Mouse (Mus musculus) cerebellum, adult 8-10 months (tissue): ENCODE measurements around the gene Apba2.
A peak's percentile ranks its signal among the peaks of the same experiment; 100 is the strongest.

Experiments
- DNase-seq: peaks from one replicate; pipeline ENCODE4 v3.0.0; 2022

The Apba2 gene

DNA sequence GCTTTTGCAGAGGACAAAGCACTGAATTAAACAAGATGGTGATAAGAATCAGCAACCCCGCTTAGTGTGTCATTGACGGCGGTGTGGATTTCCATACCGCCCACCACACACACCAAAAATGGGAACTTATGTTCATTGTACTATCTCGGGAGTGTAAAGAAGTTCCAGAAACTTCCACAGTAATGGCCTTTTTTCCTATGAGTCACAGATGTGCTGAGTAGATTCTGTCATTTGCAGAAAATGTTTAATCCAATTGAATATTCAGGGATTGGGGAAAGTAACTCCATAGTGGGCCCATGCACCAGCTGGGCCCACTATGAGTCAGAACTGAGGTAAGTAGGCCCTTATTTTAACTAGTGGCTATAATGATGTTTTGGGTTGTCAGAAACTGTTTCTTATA lies 161.0 kb downstream of the Apba2 start:
- no peak for DNase-seq

DNA sequence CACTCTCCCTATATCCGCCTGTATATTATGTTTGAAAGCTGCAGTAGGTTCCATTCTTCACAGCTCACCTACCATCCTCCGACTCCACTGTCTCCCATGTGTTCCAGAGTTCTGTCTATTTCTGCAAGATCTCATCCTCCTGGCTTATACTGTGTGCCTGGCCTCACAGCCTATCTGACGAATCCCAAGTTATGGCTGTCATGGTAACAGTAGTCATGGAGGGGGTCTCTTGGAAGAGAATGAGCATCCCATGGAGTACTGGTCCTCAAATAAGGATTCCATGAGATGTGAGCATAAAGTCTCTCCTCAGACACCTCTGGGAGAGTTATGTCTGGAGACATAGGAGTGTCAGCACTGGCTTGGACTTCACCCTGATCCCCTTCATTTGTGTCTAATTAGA lies 162.1 kb downstream of the Apba2 start:
- no peak for DNase-seq

DNA sequence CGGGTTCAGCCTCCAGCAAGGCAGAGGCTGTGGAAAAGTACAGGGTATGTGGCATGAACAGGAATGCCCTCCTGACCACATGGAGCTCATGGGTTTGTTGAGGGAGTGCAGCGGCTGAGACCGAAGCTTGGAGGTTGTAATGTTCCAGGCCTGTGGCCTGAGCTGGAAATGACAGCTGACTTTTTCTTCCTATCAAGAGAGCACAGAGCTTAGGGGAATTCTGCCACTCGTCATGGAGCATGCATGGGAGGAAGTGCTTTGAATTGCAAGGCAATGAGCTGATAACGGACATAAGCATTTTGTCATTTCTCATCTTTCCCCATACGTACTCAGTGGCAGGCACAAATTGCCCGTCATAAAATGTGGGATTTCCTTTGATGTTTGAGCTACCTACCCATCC lies 163.6 kb downstream of the Apba2 start:
- DNase-seq, result no peak

DNA sequence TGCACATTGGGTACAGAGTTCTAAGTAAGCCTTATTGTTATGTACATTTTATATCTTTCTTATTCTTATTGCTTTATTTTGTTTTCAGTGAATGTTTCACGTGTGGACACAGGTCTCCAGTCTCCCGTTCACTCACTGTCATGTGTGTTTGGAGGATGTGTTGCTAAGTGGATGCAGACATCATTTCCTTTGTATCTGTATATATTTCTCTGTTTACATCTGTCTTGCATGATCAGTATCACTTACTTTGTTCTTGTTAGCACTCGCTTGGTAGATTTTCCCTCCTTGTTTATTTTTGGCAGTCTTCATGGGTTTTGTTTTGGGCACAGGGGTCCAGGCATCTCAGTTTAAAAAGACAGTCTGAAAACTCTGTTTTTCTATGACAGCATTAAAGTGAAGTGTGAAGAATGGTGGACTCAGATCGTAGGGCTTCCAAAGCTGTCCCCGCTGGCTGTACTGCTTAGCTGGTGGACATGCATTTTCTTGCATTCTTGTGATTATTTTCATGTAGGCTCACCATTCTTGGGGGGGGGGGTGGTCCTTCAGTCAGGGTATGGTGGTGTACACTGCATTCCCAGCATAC lies 164.3 kb downstream of the Apba2 start:
- DNase-seq, result no peak

DNA sequence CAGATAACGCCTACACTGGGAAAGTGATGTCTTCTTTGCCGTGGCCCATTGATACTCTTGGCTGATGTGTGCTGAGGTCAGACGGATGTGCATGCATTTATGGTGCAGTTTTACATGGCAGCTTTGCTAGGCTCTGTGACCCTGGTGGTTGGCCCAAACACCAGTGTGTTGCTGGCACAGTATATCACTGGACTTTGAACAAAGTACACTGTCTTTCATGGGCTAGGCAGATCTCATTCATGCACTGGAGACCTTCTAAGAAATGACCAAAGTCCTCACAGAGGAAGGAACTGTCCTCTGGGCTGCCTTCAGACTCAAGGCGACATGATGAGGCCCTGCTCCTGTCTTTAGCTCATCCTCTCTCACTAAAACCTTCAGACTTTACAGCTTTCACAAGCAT lies 166.5 kb downstream of the Apba2 start:
- DNase-seq, result no peak

DNA sequence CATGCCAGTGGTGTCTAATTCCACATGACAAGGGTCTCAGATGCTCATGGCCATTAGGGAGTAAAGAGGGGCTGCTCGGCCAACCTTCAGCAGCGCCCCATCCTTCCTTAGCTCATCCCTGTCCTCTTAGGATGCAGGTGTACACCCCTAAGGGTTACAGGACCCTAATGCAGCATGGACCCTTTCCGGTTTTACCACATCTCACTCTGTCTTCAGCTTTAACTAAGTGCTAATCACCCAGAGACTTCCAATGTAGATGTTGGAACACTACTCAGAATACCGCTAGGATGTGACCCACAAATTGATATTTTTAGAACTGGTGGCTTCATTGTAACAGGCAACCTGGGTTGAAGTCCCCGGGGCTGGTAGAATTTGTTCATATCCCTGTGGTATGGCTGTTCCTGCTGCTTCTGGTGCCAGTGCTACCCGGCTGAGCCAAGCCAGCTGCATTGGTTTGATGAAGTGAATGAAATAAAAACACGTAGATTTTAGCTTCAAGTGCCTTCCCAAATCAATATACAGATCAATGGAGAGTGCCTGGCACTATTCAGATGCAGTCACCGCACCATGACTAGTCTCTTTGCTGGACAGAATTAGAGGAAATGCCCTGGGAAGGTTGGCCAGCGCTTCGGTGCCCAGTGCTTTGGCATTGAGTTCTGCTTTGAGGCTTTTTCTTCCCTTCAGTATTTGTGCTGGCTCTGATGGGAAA lies 178.4 kb downstream of the Apba2 start:
- peak; percentile 36 for DNase-seq

DNA sequence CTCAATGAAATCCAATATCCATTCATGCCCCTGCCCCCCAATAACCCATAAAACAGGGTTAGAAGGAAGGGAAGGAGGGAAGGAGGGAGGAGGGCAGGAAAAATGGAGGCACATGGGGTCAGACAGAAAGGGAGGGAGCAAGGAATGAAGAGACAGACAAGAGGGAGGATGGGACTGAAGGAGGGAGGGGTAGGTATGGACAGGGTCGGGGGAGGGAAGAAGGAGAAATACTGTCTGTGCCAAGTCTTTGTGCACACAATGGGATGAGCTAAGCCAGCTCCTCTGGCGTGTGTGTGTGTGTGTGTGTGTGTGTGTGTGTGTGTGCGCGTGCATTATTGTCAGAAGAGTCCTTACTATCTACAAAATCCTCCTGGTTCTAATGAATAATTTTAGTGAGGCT lies 183.4 kb downstream of the Apba2 start:
- DNase-seq, result no peak

DNA sequence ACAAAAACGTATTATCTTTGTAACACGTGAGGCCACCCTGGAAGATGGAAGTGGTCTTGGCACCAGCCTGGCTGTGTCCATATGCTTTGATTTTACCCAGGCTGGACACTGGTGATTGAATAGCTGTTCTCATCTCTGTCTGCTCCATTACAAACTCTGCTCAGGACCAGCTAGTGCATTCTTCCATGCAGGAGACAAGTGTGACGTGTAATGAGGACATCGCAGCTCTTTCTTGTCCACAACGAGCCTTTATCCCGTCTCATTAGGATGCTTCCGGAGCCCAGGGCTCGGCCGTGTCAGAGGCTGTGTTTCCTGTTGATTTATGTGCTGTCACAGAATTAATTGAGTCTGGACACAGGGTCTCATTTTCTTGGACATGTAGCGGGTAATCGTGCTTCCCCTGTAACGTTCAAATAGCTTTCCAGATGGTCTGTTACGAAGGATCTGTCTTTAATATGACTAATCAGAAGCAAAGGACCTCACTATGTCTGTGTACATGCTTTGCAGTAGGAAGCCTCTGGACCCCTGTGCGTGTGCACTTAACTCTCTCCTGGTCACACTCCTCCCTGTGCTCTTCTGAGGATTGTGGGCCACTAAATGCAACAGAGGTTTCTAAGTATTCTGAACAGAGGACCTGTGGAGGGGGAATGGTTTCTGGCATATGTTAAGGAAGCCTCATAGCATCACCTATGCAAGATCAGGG lies 186.8 kb downstream of the Apba2 start:
- DNase-seq, result peak; percentile 26

DNA sequence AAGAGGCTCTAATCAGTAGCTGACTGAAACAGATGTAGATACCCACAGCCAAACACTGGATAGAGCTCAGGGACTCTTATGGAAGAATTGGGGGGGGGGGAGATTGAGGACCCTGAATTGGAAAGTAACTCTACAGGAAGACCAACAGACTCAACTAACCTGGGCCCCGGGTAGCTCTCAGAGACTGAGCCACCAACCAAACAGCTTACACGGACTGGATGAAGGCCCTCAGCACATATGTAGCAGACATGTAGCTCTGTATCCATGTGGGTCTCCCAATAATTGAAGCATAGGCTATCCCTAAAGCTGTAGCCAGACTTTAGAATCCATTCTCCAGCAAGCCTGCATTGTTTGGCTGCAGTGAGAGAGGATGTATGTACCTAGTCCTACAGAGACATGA lies 190.3 kb downstream of the Apba2 start:
- DNase-seq, result no peak

DNA sequence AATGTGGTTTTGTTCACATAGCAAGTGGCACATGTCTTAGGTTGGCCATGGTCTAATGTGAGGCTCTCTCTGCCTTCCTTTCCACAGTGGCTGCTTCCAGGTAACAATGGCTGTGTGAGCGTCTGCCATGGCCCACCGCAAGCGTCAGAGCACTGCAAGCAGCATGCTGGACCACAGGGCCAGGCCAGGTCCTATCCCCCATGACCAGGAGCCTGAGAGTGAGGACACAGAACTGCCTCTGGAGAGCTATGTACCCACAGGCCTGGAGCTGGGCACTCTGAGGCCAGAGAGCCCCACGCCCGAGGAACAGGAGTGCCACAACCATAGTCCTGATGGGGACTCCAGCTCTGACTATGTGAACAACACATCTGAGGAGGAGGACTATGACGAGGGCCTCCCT lies 193.4 kb downstream of the Apba2 start:
- DNase-seq, result no peak

DNA sequence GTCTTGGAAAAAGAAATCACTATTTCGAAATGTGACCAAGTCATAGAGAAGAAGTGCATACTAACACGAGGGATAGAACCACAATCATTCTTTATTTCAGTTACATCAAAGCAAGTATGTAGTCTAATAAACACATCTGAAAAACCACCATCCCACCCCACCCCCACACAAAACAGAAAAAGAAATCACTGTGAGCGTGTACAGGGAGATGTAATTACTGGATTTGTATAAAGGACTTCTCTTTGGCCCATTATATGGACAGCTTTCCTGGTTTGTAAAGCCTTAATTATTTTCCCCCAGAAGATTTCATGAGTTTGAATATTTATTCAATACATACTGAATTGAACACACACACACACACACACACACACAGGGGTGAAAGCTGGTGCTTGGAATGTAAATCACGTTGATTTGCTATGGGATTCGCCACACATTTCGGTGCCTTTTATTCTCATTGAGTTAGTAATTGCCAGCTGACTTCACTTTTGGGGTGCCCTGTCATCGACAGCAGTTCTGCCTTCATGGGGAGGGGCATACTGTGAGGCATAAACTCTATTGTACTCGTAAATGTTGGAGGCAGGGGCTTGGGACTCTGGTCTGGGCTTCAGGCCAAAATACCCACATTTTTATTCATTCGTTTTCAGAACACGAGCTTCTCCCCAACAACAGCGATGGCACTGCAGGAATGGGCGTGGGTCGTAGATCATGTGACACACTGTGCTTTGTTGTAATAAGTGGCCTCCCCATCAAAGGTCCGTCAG lies 195.2 kb downstream of the Apba2 start:
- DNase-seq, result no peak

DNA sequence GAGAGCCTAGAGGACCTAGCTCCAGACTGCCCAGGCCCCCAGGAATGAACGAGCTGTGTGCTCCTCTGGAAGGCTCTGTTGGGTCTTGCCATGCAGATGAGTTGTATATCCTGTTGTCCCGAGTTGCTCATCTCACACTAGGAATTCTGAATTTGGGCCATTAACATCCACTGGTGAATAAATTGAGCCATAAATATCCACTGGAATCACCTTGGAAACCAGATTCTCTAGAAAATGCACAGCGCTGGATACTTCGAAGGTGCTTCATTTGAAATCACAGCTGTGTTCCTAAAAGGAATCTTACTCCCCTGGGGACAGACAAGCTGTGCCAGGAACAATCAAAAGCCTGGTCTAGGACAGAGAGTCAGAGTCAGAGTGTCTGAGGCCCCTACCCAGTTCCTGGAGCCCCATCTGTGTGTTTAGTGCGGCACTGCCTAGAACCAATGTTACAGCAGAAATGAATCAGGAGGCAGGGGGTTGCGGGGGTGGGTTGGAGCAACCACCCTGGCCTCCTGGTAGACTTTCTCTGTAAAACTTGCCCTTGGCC lies 196.4 kb downstream of the Apba2 start:
- DNase-seq, result no peak

DNA sequence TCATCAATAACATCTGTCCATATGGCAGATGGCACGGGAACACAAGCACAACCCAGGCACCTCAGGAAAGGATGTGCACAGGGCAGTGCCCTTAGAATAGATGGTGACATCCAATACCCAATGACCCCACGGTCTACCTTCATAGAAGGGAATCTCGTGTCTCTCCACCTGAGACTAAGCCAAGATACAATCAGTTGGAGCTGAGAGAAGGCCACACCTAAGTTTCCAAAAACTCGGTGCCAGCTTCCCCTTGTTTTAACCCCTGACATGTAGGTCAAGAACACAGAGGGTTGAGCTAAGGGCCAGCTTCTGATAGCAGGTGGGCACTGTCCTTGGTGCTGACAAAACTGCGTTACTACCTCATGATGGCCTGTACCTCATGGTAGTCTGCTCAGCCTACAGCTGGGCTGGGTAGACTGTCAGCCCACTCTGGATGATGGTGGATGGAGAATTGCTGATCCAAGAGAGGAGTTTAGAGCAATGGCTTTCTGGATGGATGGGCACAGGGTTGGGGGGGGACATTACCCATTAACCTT lies 202.6 kb downstream of the Apba2 start:
- no peak for DNase-seq

DNA sequence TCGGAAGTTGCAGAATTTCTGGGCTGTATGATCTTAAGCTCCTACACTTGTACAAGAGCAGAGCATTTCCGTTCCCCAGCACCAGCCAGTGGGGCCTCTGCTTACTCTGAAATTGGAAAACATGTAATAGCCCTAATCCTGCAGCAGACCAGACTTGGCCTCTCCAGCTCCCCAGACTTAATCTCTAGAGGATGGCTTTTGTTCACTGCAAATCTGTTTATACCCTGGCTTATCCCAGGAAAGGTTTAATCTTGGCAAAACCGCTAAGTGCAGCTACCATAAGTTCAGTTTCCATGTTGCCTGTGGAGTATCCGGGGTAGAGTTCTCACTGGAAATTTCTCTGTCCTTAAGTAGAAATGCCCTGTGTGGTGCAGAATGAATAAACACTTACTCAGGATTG lies 206.7 kb downstream of the Apba2 start:
- no peak for DNase-seq

DNA sequence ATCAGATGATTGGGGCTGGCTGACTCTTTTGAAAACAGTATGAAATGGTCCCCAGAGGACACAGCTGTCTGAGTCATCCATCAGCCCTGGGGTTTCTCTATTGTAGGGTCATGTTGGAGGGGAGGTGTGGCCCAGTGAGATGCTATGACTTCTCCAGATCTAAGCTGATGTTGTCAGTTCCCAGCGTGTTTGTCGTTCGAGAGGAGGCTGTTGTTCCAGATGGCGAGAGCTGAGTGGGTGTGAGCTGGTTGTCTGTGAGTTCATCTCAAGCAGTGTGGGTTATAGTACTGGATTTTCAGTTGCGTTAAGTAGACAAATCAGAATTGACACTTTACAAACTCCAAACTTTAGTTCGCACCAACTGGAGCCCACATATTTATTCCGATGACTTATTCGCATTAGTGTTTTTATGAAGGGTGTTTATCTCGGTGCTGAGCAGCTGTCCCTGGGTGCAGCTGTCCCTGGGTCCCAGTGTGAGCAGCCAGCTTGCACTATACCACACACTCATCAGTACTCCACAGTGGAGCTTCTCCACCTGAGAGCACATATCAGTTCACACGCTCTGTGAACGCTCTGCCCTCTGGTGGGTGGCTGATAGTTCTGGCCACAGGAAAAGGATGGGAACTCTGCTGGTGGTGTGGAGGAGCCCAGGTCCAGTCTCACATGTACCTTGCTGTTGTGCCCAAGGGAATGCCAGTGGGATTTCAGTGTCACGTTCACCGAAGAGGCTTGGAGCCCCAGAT lies 208.2 kb downstream of the Apba2 start:
- peak; percentile 63 for DNase-seq

DNA sequence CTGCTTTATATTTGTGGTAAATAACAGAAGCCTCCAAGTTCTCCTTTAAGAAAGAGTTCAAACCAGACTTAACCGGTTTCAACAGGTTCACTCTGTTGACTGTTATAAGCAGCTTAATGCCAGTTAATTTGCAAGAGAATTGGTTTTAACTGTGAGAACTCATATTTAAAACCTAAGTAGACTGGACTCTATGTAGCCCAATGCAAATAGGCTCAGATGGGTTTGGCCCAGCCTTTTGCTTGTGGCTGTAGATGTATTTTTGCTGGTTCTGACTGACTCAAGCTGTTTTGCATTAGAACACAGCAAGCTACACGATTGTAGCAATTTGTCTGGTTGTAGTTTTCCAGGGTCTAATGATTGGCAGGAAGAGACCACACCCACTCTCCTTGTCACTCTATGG lies 214.8 kb downstream of the Apba2 start:
- DNase-seq, result no peak

DNA sequence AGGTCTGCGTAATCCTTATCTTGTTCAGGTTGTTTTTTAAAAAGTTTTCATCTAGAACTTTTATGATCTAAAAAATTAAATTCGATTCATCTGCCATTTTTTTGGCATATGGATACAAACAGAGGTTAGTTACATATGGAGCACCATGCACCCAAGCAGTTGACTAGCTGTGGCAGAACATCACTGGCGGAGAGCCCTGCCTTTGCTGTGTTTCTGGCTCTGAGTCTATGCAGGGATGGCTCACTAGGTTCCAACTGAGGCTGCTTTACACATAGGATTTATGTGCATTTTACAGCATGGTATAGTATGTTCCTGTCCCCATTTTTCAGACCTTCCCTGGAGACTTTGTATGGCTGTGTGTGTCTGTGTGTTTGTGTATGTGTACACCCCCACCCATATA lies 221.8 kb downstream of the Apba2 start:
- no peak for DNase-seq

DNA sequence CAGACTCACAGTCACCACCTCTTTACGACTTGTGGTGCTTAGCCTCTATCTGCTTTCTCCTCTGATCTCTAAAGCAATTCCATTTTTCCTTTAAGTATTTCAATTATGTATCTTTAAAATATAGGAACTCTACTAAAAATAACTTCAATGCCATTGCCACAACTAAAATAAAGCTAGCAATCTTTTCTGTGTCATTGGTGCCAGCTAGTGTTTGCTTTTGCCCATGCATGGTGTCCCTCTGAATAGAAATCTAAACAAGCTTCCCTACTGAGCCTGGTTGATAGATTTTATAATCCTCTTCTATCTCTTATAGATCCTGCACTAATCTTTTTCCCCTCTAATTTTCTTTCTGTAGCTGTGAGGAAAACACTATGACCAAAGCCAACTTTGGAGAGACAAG lies 222.9 kb downstream of the Apba2 start:
- no peak for DNase-seq

DNA sequence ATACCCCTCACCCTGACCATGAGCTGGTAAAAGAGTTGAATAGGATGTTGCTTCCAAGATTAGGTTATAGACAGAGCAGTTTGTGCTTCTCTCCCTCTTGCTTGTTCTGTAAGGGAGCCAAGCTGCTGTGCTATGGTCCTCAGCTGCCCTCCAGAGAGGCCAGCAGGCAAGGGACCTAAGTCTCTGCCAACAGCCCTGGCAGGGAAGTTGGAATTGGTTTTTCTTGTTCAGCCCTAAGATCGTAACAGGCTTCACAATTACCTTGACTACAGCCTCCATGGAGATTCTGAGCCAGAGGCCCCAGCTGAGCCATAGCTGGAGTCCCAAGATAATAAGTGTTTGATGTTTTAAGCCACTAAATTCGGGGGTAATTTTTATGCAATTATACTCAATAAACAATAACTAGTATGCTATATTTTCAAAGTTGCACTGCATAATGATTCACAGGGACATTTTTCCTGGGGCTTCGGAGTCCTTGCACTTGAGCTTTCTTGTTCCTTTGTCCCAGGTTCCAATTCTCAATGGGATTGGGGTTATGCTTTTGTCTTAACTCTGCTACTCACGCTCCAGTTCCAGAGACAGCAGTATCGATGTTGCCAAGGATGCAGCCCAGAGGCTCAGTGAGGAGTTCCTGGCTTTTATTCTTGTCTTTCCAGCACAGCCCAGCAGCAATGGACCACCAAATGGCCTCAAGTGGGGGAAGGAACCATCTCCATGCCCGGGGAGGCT lies 224.6 kb downstream of the Apba2 start:
- DNase-seq, result no peak

DNA sequence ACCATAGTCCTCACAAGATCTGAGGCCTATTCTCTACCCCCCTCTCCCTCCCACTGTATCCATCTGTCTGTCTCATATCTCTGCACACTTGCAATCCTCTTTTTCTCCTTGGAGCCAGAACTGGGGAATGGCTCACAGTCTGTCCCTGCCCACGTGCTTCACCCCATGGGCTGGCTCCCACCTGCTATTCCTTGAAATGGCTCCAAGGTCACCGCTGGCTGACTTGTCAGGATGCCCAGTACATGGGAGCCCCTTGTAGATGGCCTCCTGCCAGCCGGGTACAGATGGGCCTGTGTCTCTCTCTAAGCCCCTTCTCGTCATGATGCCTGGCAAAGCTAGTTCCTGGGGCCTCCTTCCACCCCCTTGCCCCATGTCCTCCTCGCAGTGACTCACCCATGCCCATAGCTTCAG lies 226.7 kb downstream of the Apba2 start:
- peak; percentile 68 for DNase-seq

DNA sequence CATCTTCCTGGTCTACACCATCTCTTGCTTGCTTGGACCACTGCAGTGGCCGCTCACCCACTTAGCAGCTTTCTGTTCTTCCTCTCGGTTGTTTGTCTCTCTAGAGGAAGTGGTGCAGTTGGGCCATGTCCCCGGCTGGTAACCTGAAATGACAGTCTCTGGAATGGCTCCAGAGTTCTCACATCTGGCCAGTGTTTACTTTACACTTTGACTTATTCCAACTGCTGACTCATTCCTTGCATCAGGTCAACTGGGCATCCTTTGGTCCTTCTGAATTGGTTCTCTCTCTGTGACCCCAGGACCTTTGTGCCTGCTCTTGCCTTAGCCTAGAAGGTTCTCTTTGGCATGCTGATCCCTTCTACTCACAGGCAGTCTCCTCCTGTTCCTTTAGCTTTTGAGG lies 227.3 kb downstream of the Apba2 start:
- DNase-seq, result no peak

DNA sequence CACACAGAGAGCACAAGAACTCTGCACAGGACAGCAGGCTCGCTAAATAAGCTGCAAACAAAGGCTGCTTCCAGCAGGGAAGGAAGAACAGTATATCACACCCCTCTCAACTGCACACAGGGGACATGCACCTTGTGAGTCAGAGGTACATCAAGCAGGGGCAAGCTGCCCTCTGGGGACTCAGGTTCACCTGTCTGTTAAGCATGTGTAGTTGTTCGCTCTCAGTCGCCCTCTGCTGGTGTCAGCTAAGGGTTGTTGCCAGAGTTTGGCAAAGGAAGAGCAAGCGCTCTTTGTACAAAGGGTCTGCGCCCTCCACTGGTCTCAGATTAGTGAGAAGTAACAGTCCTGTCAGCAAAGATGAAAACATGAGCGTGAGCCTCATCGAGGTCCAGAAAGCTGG lies 228.3 kb downstream of the Apba2 start:
- DNase-seq, result peak; percentile 83
